Mouse (Mus musculus): ENCODE measurements around the gene S100a16. TPM values are rescaled to one million over a fixed set of nuclear protein-coding genes. Genes with fewer than 3 reads are reported as not detected.
A peak's percentile ranks its signal among the peaks of the same experiment; 100 is the strongest.

The S100a16 gene
- total RNA-seq, 2 experiments from 2014 or later, result 82.5 to 96.2 TPM

- DNase-seq, result no peak
Observed at GRCm38 (mm10) chr3:90525421-90525820, 11.6 kb upstream of the S100a16 start.

DNA sequence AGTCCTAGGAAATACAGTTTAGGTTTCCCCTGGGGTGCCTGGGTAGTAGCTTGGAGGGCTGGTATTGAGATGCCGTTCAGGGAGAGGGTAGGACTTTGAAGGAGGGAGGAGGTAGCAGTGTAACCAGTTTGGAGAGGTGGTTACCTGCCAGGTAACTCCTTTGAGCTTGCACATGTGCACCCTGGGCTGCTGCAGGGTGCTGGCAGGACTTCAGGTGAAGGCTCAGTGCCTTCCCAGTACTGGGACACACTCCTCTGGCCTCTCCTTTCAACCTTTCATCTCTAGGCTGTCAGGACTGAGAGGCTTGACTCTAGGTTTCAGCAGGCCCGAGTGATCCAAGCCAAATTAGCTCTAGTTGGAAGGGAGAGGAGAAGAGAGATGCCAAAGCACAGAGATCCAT is 11.0 kb upstream of the S100a16 start:
- DNase-seq, result no peak

DNA sequence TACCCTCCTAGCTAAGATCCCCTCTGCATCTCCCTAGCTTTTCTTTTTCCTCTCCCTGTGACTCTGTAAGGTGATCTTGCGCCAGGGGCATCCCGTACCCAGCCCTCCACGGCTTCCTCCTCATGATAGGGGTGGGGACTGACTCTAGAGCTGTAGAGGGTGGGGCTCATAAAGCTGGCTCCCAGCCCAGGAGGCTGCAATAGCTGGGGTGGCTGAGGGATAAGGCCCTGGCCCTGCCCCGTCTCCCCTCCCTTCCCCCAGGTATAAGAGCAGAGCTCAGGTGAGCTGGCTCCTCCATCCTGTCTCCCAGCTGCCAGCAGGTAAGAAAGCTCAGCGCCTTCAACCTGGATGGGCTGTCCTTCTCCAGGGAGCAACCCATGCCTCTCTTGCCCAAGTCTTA is 10.5 kb upstream of the S100a16 start, which contains the start of gene S100a14:
Gene S100a14 (plus strand): TSS at position 277 of the 400 bp plus-strand sequence.
- no peak for DNase-seq

- DNase-seq, result no peak
Observed at GRCm38 (mm10) chr3:90527291-90527873, 9.7 kb upstream of the S100a16 start.

GRCm38 (mm10) chr3:90531713-90532112 is 5.3 kb upstream of the S100a16 start:
- DNase-seq, result no peak

DNA sequence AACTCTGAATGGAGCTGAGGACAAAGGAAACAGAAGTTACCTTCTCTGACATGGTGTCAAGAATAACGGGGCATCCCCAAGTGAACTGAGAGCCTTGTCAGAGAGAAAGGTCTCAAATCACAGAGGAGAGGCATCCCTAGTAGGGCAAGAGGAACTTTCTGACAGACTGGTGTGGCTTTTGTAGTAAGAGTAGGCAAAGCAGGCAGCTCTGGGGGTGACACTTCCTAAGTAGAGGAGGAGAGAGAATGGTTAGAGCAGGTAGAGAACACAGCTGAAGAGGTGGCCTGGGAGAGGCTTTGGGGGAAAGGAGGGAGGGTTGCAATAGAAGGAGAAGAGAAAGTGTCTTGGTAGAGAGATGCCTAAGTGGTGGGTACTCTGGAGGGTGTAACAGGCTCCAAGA is 1.6 kb upstream of the S100a16 start:
- no peak for DNase-seq

DNA sequence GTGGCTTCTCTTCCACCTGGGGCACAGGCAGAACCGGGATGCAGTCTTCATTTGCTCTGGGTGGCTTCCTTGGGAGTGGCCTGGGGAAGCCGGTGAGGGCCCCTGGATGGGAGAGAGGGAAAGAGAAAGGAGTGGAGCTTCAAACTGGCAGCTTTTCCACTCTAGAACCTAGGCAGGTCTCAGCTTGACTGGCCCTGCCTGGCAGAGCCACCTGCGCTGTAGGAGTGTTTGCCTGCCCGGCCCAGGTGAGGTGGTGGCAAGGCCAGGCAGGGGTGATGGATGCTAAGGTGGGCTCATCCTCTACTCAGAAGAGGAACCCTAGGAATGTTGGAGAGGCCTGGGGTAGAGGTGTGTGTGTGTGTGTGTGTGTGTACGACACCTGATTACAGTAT is 847 bp downstream of the S100a16 start:
- no peak for DNase-seq

DNA sequence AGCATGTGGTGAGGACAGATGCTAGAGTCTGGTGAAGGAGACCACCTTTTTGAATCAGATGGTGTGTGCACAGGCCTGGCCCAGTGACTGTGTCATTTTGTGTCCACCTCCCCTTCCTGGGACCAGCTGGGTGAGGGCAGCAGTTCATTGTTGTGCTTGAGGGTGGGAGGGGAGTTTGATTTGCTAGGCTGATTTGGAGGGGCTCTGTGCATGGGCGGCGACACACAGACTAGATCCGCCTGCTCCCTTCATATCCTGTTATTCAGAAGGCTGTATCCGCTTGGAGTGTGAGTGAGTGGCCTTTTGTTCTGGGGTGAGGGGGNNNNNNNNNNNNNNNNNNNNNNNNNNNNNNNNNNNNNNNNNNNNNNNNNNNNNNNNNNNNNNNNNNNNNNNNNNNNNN is 3.9 kb downstream of the S100a16 start:
- peak; percentile 23 to 40 for DNase-seq

DNA sequence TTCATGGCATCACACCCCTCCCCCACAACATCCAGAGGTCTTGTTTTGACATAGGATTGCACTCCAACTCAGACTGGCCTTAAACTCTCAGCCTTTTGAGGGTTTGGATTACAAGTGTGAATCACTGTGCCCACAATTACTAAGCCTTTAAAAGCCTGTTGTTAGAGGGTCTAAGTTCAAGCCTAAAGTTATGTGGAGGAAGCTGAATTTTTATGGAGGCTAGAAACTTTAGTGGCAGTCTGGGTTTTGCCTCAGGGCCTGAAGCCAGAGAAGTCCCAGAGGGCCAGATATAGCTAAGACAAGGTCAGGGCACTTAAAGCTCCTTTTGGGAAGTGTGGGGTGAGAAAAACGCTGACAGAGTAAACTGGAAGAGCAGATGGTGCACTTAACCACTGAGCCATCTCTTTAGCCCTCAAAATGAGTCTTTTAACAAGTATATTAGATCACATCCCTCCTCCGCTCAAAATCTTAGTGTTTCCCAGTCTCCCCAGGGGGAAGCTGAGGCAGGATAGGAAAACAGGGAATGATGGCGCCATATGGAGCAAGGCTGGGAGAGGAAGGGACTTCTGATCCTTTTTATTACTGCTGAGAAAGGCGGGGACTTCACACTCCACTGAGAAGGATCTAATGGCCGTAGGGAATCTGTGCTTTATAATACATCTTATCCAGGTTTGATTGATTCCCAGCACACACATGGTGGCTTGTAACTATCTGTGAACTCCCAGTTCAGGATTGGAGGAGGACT is 12.8 kb downstream of the S100a16 start:
- no peak for DNase-seq

- no peak for DNase-seq
Observed at GRCm38 (mm10) chr3:90550421-90550790, 13.4 kb downstream of the S100a16 start.

GRCm38 (mm10) chr3:90552231-90552630 is 15.2 kb downstream of the S100a16 start:
- no peak for DNase-seq

DNA sequence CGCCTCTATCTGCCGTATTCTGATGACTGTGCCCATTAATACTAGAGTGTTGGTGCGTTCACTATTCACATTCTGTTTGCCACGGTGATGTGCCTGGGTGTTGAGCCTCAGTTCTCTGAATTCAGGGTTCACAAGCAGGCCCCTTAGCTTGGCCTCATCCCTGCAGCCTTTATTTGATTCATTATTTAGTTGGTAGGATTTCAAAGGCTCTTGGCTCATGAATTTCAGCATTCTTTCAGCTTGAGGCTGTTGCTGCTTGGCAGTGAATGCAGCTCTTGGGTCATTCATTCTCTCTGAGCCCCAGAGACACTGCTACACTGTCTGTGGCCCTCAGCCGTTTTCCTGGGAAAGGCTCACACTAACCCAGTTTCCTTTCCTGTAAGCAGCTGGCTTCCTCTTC is 18.9 kb downstream of the S100a16 start:
- DNase-seq, result peak in 1 of 2 experiments; percentile 37

GRCm38 (mm10) chr3:90560008-90560628 is 23.1 kb downstream of the S100a16 start, which contains the start of gene S100a3:
S100a3 (plus strand) TSS chr3:90560578.
- no peak for DNase-seq

- DNase-seq, result no peak
Observed at GRCm38 (mm10) chr3:90574691-90575090, 37.6 kb downstream of the S100a16 start.

- no peak for DNase-seq
Observed at GRCm38 (mm10) chr3:90575320-90575719, 38.3 kb downstream of the S100a16 start.

DNA sequence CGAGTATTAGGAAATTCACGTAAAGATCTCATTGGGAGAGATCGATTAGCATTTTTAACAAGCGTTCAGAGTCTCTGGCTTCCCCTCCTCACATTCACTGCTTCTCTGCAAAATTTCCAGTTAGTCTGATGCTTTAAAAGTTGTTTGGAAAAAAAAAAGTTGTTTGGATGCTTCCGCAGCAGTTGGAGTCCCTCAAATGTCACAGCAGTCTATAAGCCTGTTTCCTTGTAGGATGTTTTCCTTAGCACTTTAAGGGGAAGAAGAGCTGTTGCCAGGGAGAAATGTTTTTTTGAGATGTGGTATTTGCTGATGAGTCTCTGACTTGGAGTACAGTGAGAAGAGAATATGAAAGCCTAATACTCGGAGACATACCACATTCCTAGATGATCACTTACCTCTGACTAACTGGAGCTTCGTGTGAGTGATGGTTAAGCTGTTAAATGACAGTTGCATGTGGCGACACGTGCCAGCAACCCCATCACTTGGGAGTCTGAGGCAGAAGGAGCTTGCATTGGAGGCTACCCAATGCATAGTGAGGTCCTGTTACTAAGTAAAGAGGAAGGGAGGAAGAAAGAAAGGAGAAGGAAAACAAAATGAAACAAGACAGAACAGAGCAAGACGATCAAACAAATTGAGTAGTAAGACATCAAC is 39.4 kb downstream of the S100a16 start:
- no peak for DNase-seq

DNA sequence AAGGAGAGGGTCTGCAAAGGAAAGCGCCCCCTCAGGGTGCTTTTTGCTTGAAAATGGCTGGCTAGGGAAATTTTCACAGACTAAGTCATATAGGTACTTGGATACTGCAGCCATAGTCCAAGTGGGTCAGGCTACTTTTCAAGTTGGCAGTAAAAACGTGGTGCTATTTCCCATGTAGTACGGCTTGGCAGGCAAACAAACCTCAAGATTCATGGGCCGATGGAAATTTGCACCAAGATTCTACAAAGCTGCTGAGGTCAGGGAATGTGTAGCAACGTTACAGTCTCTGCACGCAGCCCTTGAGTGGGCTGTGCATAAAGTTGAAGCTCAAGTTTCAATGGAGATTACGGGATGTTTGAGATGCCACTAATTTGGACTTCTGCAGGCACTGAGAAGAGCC is 42.4 kb downstream of the S100a16 start:
- no peak for DNase-seq

DNA sequence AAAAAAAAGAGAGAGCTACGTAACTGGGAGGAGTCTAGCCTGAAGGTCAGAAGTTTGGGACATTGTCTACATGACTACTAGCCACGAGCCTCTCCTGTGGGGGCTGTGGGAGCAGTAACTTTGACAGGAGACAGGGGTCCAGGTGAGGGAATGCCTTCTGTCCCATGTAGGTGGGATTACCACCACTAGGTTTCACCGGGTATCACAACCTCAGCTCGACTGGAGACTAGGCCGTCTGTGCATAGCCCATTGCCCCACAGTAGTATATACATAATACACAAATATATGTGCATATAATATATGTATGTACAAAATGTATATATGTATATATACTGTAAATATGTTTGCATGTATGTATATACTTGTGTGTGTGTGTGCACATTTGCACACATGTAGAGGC is 44.1 kb downstream of the S100a16 start:
- no peak for DNase-seq

DNA sequence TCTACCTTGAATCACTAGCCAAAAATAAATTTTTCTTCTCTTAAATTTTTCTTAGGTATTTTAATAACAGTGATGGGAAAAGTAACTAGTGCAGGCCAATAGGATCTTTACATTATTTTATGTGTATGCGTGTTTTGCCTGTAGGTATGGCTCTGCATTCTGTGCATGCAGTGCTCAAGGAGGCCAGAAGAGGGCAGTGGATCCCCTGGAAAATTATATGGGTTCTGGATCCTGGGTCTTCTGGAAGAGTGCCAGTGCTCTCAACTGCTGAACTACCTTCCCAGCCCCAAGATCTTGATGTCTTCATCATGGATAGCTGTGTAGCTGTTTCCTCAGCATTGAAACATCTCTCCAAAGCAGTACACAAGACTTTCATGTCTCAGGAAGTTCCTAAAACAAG is 45.1 kb downstream of the S100a16 start:
- DNase-seq, result no peak

- DNase-seq, result no peak
Observed at GRCm38 (mm10) chr3:90582556-90582955, 45.5 kb downstream of the S100a16 start.

DNA sequence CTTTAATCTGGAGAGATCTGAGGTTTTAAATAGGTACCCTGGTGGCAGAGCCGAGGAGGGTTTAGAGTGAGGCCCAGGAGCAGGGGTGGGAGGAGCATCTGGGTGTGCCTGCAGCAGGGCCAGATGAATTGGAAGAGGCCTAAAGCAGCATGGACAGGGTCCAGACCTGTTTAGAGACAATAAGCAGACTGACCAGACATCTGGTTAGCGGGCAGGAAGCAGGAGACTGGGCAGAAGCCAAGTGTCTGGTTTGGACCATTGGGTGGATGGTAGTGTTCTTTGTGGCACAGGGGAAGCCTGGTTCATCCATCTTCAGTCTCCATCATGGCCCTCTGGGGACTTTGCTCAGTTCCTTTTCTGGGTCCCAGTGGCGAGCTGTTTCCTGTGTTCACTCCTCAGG is 46.8 kb downstream of the S100a16 start:
- DNase-seq, result no peak

DNA sequence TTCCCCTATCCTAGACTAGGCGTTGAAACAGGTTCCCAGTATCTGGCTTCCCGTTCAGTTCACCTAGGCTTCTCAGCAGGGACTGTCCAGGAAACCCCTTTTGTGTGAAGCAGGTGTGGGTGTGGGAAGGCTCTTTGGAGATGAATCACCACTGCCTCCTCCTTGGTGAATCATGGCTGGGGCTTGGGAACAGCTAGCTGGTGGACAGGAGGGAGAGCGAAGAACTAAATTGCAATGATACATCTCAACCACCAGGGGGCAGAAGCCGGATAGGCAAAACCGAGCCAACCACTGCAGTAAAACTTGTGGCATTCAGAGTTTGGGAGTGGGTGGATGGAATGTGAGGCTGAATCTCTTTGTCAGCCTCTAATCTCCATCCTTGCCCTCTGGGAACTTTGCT is 48.5 kb downstream of the S100a16 start:
- DNase-seq, result peak; percentile 60 to 73

DNA sequence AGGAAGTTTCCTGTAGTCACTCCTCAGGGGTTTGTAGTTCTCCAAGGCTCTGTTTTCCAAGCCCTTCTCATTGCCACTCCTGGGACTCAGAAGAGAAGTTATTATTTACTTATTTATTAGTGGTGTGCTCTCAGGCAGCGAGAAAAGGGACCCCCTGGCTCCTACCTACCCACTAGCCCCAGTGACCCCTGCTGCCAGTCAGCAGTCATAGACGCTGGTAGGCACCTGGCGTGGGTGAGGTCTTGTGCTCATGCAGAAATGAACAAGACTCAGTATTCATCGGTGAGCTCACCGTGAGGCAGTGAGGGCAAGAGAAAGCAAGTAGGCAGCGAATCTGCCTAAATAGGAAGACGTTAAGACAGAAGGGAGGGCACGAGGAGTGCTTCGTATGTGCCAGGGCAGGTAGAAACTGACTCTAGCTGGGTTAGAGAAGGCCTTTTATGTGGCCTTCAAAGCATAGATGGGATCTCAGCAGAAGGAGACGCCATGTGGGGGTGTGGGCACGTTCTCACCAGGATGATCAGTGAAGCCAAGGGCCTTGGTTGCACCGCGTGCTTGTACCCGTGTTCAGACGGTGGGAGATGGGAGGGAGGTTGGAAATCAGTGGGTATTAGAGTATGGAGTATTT is 49.1 kb downstream of the S100a16 start:
- no peak for DNase-seq
